Mouse (Mus musculus) MEL (cell line): ENCODE measurements around the gene Actn1. TPM values are rescaled to one million over a fixed set of nuclear protein-coding genes. Genes with fewer than 3 reads are reported as not detected.

Experiments used
- DNase-seq: peaks from one replicate; pipeline ENCODE4 v3.0.0; 2011; ENCODE audit warnings: low read depth, low spot score
- H3K27ac ChIP-seq: 2 replicates; pipeline ENCODE4 v1.5.1; 2012; ENCODE audit warnings: low read depth, mild to moderate bottlenecking, control low read depth, low read length, moderate library complexity; ENCODE audit not compliant: control insufficient read depth
- H3K27me3 ChIP-seq, 2 experiments: fragments of 150-350 bp in 1 of 2; sonication (generic) in 1 of 2; 2 replicates each; pipeline ENCODE4 v1.6.1; 2012; ENCODE audit warnings: low read length in 2 of 2, mild to moderate bottlenecking in 2 of 2, improper control_type of control experiment in 1 of 2, moderate library complexity in 1 of 2; ENCODE audit not compliant: insufficient read depth in 2 of 2, control insufficient read depth in 1 of 2
- H3K36me3 ChIP-seq, 2 experiments: 2 replicates each; pipeline ENCODE4 v1.6.1; 2012 to 2014; ENCODE audit warnings: low read length in 2 of 2, improper control_type of control experiment in 1 of 2, inconsistent platforms in 1 of 2, mild to moderate bottlenecking in 1 of 2; ENCODE audit not compliant: insufficient read depth in 2 of 2, control insufficient read depth in 1 of 2
- H3K4me1 ChIP-seq, 2 experiments: fragments of 150-350 bp in 1 of 2; sonication (generic) in 1 of 2; 2 replicates each; pipeline ENCODE4 v1.6.1; 2012; ENCODE audit warnings: low read length in 2 of 2, improper control_type of control experiment in 1 of 2, mild to moderate bottlenecking in 1 of 2; ENCODE audit not compliant: insufficient read depth in 2 of 2, control insufficient read depth in 1 of 2
- H3K4me3 ChIP-seq, 2 experiments: fragments of 150-350 bp in 1 of 2; sonication (generic) in 1 of 2; 2 replicates each; pipeline ENCODE4 v1.5.1; 2012; ENCODE audit warnings: low read depth in 2 of 2, low read length in 2 of 2, mild to moderate bottlenecking in 2 of 2, moderate library complexity in 2 of 2, control low read depth in 1 of 2, improper control_type of control experiment in 1 of 2; ENCODE audit not compliant: control insufficient read depth in 1 of 2, insufficient read depth in 1 of 2
- H3K79me2 ChIP-seq: 2 replicates; pipeline ENCODE4 v1.6.1; 2012; ENCODE audit warnings: mild to moderate bottlenecking, low read length, moderate library complexity; ENCODE audit not compliant: control insufficient read depth, poor library complexity, insufficient read depth
- H3K9ac ChIP-seq: 2 replicates; pipeline ENCODE4 v1.6.1; 2012; ENCODE audit warnings: low read depth, mild to moderate bottlenecking, control low read depth, low read length, moderate library complexity; ENCODE audit not compliant: control insufficient read depth, poor library complexity, severe bottlenecking
- H3K9me3 ChIP-seq: fragments of 150-350 bp; sonication (generic); replicated peaks from 2 replicates; pipeline ENCODE4 v1.6.1; 2012; ENCODE audit warnings: mild to moderate bottlenecking, low read length, improper control_type of control experiment, moderate library complexity; ENCODE audit not compliant: insufficient read depth
- BHLHE40 ChIP-seq: IDR thresholded peaks from 2 replicates; pipeline ENCODE4 v1.6.1; 2012; ENCODE audit warnings: low read depth, mild to moderate bottlenecking, inconsistent platforms, low read length, improper control_type of control experiment, borderline replicate concordance
- CHD1 ChIP-seq: IDR thresholded peaks from 2 replicates; pipeline ENCODE4 v1.6.1; 2012; ENCODE audit warnings: low read depth, mild to moderate bottlenecking, inconsistent platforms, low read length, improper control_type of control experiment
- CHD2 ChIP-seq: IDR thresholded peaks from 2 replicates; pipeline ENCODE4 v1.6.1; 2011; ENCODE audit warnings: low read length, improper control_type of control experiment
- CTCF ChIP-seq, 3 experiments: IDR thresholded peaks in 2 of 3; conservative IDR thresholded peaks in 1 of 3; 2 replicates each; pipeline ENCODE4 v1.5.1; 2011 to 2012; ENCODE audit warnings: low read length in 3 of 3, low read depth in 2 of 3, mild to moderate bottlenecking in 2 of 3, improper control_type of control experiment in 1 of 3, inconsistent platforms in 1 of 3, mixed read lengths in 1 of 3, moderate library complexity in 1 of 3; ENCODE audit not compliant: control insufficient read depth in 1 of 3, insufficient read depth in 1 of 3, poor library complexity in 1 of 3, severe bottlenecking in 1 of 3
- E2F4 ChIP-seq: IDR thresholded peaks from 2 replicates; pipeline ENCODE4 v1.6.1; 2011; ENCODE audit warnings: low read depth, low read length, improper control_type of control experiment, borderline replicate concordance
- ELF1 ChIP-seq: IDR thresholded peaks from 2 replicates; pipeline ENCODE4 v1.6.1; 2014; ENCODE audit warnings: low read depth, mild to moderate bottlenecking, inconsistent platforms, low read length, improper control_type of control experiment, moderate library complexity
- EP300 ChIP-seq, 2 experiments: IDR thresholded peaks; 2 replicates each; pipeline ENCODE4 v1.6.1; 2011; ENCODE audit warnings: improper control_type of control experiment in 2 of 2, low read length in 2 of 2, low read depth in 1 of 2, mild to moderate bottlenecking in 1 of 2
- ETS1 ChIP-seq: IDR thresholded peaks from 2 replicates; pipeline ENCODE4 v1.6.1; 2012; ENCODE audit warnings: low read depth, mild to moderate bottlenecking, inconsistent platforms, low read length, improper control_type of control experiment, moderate library complexity
- GABPA ChIP-seq: IDR thresholded peaks from 2 replicates; pipeline ENCODE4 v1.6.1; 2012; ENCODE audit warnings: low read depth, mild to moderate bottlenecking, inconsistent platforms, low read length, improper control_type of control experiment, moderate library complexity
- HCFC1 ChIP-seq: IDR thresholded peaks from 2 replicates; pipeline ENCODE4 v1.6.1; 2012; ENCODE audit warnings: low read depth, mild to moderate bottlenecking, inconsistent platforms, low read length, improper control_type of control experiment, moderate library complexity
- KAT2A ChIP-seq: conservative IDR thresholded peaks from 2 replicates; pipeline ENCODE4 v1.6.1; 2012; ENCODE audit warnings: low read depth, low read length, improper control_type of control experiment, inconsistent platforms
- MAFK ChIP-seq: IDR thresholded peaks from 2 replicates; pipeline ENCODE4 v1.6.1; 2011; ENCODE audit warnings: low read depth, mild to moderate bottlenecking, low read length, improper control_type of control experiment, borderline replicate concordance
- MAX ChIP-seq: IDR thresholded peaks from 2 replicates; pipeline ENCODE4 v1.6.1; 2011; ENCODE audit warnings: low read length, improper control_type of control experiment
- MAZ ChIP-seq: IDR thresholded peaks from 2 replicates; pipeline ENCODE4 v1.6.1; 2012; ENCODE audit warnings: low read depth, mild to moderate bottlenecking, inconsistent platforms, low read length, improper control_type of control experiment
- MEF2A ChIP-seq: IDR thresholded peaks from 2 replicates; pipeline ENCODE4 v1.6.1; 2014; ENCODE audit warnings: low read depth, mild to moderate bottlenecking, inconsistent platforms, low read length, improper control_type of control experiment; ENCODE audit not compliant: poor library complexity, insufficient replicate concordance, severe bottlenecking; ENCODE audit errors: extremely low read depth
- MYC ChIP-seq: IDR thresholded peaks from 2 replicates; pipeline ENCODE4 v1.6.1; 2011; ENCODE audit warnings: low read depth, mild to moderate bottlenecking, low read length, improper control_type of control experiment, moderate library complexity
- NRF1 ChIP-seq: IDR thresholded peaks from 2 replicates; pipeline ENCODE4 v1.6.1; 2014; ENCODE audit warnings: low read depth, mild to moderate bottlenecking, inconsistent platforms, low read length, improper control_type of control experiment, moderate library complexity; ENCODE audit not compliant: poor library complexity, insufficient read depth, severe bottlenecking
- POLR2A ChIP-seq, 2 experiments: IDR thresholded peaks; 2 replicates each; pipeline ENCODE4 v1.6.1; 2011 to 2012; ENCODE audit warnings: low read length in 2 of 2, mild to moderate bottlenecking in 2 of 2, control low read depth in 1 of 2, improper control_type of control experiment in 1 of 2, low read depth in 1 of 2, moderate library complexity in 1 of 2; ENCODE audit not compliant: control insufficient read depth in 1 of 2, insufficient read depth in 1 of 2, poor library complexity in 1 of 2
- RAD21 ChIP-seq: IDR thresholded peaks from 2 replicates; pipeline ENCODE4 v1.6.1; 2011; ENCODE audit warnings: mild to moderate bottlenecking, low read depth, low read length, improper control_type of control experiment
- RCOR1 ChIP-seq: IDR thresholded peaks from 2 replicates; pipeline ENCODE4 v1.6.1; 2012; ENCODE audit warnings: low read depth, mild to moderate bottlenecking, inconsistent platforms, low read length, improper control_type of control experiment
- SMC3 ChIP-seq: IDR thresholded peaks from 2 replicates; pipeline ENCODE4 v1.6.1; 2011; ENCODE audit warnings: low read depth, low read length, improper control_type of control experiment
- TBP ChIP-seq: IDR thresholded peaks from 2 replicates; pipeline ENCODE4 v1.8.0; 2011; ENCODE audit warnings: low read depth, low read length, improper control_type of control experiment
- UBTF ChIP-seq: IDR thresholded peaks from 2 replicates; pipeline ENCODE4 v1.6.1; 2012; ENCODE audit warnings: low read depth, mild to moderate bottlenecking, inconsistent platforms, low read length, improper control_type of control experiment, moderate library complexity, borderline replicate concordance; ENCODE audit not compliant: insufficient read depth
- USF2 ChIP-seq, 2 experiments: IDR thresholded peaks; 2 replicates each; pipeline ENCODE4 v1.6.1; 2011 to 2012; ENCODE audit warnings: improper control_type of control experiment in 2 of 2, low read length in 2 of 2, borderline replicate concordance in 1 of 2, inconsistent platforms in 1 of 2, low read depth in 1 of 2, mild to moderate bottlenecking in 1 of 2; ENCODE audit not compliant: insufficient read depth in 1 of 2
- ZC3H11A ChIP-seq: IDR thresholded peaks from 2 replicates; pipeline ENCODE4 v1.6.1; 2012; ENCODE audit warnings: low read depth, mild to moderate bottlenecking, inconsistent platforms, low read length, improper control_type of control experiment
- ZKSCAN1 ChIP-seq: IDR thresholded peaks from 2 replicates; pipeline ENCODE4 v1.6.1; 2012; ENCODE audit warnings: low read depth, mild to moderate bottlenecking, inconsistent platforms, low read length, improper control_type of control experiment, moderate library complexity
- ZNF384 ChIP-seq: IDR thresholded peaks from 2 replicates; pipeline ENCODE4 v1.6.1; 2012; ENCODE audit warnings: low read depth, mild to moderate bottlenecking, inconsistent platforms, low read length, improper control_type of control experiment
- polyA plus RNA-seq, 2 experiments: library from polyadenylated mRNA; stranded (reverse) in 1 of 2; unstranded in 1 of 2; fragments of >175 nt in 1 of 2; fragments of >200 nt in 1 of 2; gene quantifications; 2 replicates each; pipeline versions ENCODE4 v1.2.1 to v1.2.4; 2012; ENCODE audit warnings: low replicate concordance in 2 of 2, low read depth in 1 of 2; ENCODE audit not compliant: insufficient read length in 2 of 2, insufficient read depth in 1 of 2, missing spikeins in 1 of 2
- total RNA-seq: library from RNA; depleted of rRNA; stranded (reverse); fragments of 300-350 nt; gene quantifications from 2 replicates; pipeline ENCODE4 v1.2.3, GENCODE M21; 2012

The Actn1 gene
- total and polyA plus RNA-seq, 3 experiments, result 7.8 to 27.0 TPM; not detected in 1

- DNase-seq, result no peak
- TF ChIP-seq CHD2 (no peak), RCOR1 (no peak), GABPA (no peak), MEF2A (no peak)
- H3K9me3 ChIP-seq, result no peaks in the 10 kb centered on the region
- H3K9ac ChIP-seq, result no peak overlapping the region
- no peak overlapping the region for H3K27ac ChIP-seq
- peaks cover 0 to 6% of the 10 kb centered on the region in 2 experiments; a peak in 2 of 4 replicates for H3K36me3 ChIP-seq
- H3K4me3 ChIP-seq, result no peak overlapping the region
- H3K27me3 ChIP-seq, result no peaks in the 10 kb centered on the region
- peaks cover 5 to 18% of the 10 kb centered on the region in 2 experiments; a peak in 3 of 4 replicates for H3K4me1 ChIP-seq
- H3K79me2 ChIP-seq, result no peaks in the 10 kb centered on the region
These were observed 115.3 kb downstream of the Actn1 start for GRCm38 (mm10) chr12:80144846-80145245.

- Histone ChIP-seq H3K36me3 (peaks cover 0 to 2% of the 10 kb centered on the region in 2 experiments; a peak in 1 of 4 replicates), H3K27me3 (no peaks in the 10 kb centered on the region), H3K9me3 (no peaks in the 10 kb centered on the region), H3K4me3 (no peak overlapping the region), H3K27ac (no peak overlapping the region), H3K79me2 (no peaks in the 10 kb centered on the region), H3K4me1 (peaks cover 2 to 12% of the 10 kb centered on the region in 2 experiments; a peak in 3 of 4 replicates), H3K9ac (no peak overlapping the region)
- TF ChIP-seq KAT2A (no peak), MAZ (no peak), MAFK (no peak), ETS1 (no peak), TBP (no peak), BHLHE40 (no peak), USF2 (IDR thresholded peaks at IDR 0.05; ENCODE audit: borderline replicate concordance in 1 of 2, insufficient read depth in 1 of 2, low read depth in 1 of 2, low read length in 2 of 2) (no peak), ZKSCAN1 (no peak), RAD21 (peak; percentile 71), GABPA (no peak), CHD1 (no peak), ZNF384 (no peak), NRF1 (no peak), HCFC1 (no peak), SMC3 (peak; percentile 92), MYC (no peak), EP300 (IDR thresholded peaks at IDR 0.05; ENCODE audit: low read depth in 1 of 2, low read length in 2 of 2) (no peak), POLR2A (IDR thresholded peaks at IDR 0.05; ENCODE audit: control insufficient read depth in 1 of 2, insufficient read depth in 1 of 2, low read depth in 1 of 2, low read length in 2 of 2, poor library complexity in 1 of 2) (no peak), ZC3H11A (peak; percentile 69), E2F4 (no peak), MEF2A (no peak), UBTF (no peak), ELF1 (no peak), CTCF (IDR thresholded peaks at IDR 0.05 in 2 of 3, conservative IDR thresholded peaks at IDR 0.05 in 1 of 3; ENCODE audit: control insufficient read depth in 1 of 3, insufficient read depth in 1 of 3, low read depth in 2 of 3, low read length in 3 of 3, poor library complexity in 1 of 3, severe bottlenecking in 1 of 3) (peak; percentile 86 to 94 (median 87)), MAX (no peak)
- DNase-seq, result peak; percentile 74
These were observed 118.7 kb downstream of the Actn1 start for GRCm38 (mm10) chr12:80141470-80141869.
